ENCODE assay signal across 19 mouse cellular contexts in genomic region chr11:84382450-84382849, GRCm38 (mm10).
DNase-seq lines count a peak whose midpoint lies in the region; ATAC-seq and TF ChIP-seq lines count a peak whose summit lies in the region.
"Had no signal": no experiment of that assay in that cellular context is flagged by ENCODE, and none has a peak within 500 bp of the region (broad histone marks: within the 10 kb centered on the region; RNA-seq: fewer than 3 reads in every experiment).

No protein-coding gene starts in this region.

- no peak for ATAC-seq in hindbrain, embryonic 16.5 days
- ATAC-seq in forebrain, embryonic 14.5 days: peak; percentile 66
- peak; percentile 67; the same call in 1 of the 2 replicates for ATAC-seq in neural tube, embryonic 13.5 days (ENCODE audit: low read depth)

- no peak overlapping the region for H3K4me2 ChIP-seq in hindbrain, embryonic 16.5 days (ENCODE audit: low read length)
- H3K4me2 ChIP-seq in forebrain, embryonic 14.5 days (ENCODE audit: low read length): 0 out of 2 replicates have a peak overlapping the region, but pooled peaks have one; percentile 12
- H3K4me2 ChIP-seq in neural tube, embryonic 13.5 days: peak overlapping the region; percentile 28; the same call in 1 of the 2 replicates
- H3K4me2 ChIP-seq: limb, embryonic 13.5 days; liver, embryonic 15.5 days had no signal

- H3K4me3 ChIP-seq in hindbrain, embryonic 10.5 days: no peak overlapping the region
- H3K4me3 ChIP-seq in hindbrain, embryonic 16.5 days (ENCODE audit: low read length): no peak overlapping the region
- H3K4me3 ChIP-seq in forebrain, embryonic 14.5 days (ENCODE audit: low read depth, low read length): no peak overlapping the region
- no peak overlapping the region for H3K4me3 ChIP-seq in neural tube, embryonic 13.5 days
- H3K4me3 ChIP-seq: heart, adult 2 months; limb, embryonic 13.5 days; liver, embryonic 15.5 days; megakaryocyte, embryonic 14.5 days had no signal

- H3K36me3 ChIP-seq in hindbrain, embryonic 10.5 days: peaks cover 25% of the 10 kb centered on the region
- no peaks in the 10 kb centered on the region for H3K36me3 ChIP-seq in hindbrain, embryonic 16.5 days (ENCODE audit: control insufficient read depth, insufficient read depth, low read length)
- H3K36me3 ChIP-seq in forebrain, embryonic 14.5 days (ENCODE audit: control insufficient read depth, insufficient read depth, low read length): peaks cover 7% of the 10 kb centered on the region
- no peaks in the 10 kb centered on the region for H3K36me3 ChIP-seq in neural tube, embryonic 13.5 days

- peak overlapping the region; percentile 69; the same call in 1 of the 2 replicates for H3K27ac ChIP-seq in hindbrain, embryonic 10.5 days
- H3K27ac ChIP-seq in hindbrain, embryonic 16.5 days (ENCODE audit: low read depth, low read length): no peak overlapping the region
- H3K27ac ChIP-seq in forebrain, embryonic 14.5 days (ENCODE audit: low read depth, low read length): no peak overlapping the region
- peak overlapping the region; percentile 80 for H3K27ac ChIP-seq in neural tube, embryonic 13.5 days (replicated peaks)
- H3K27ac ChIP-seq: heart, adult 2 months; limb, embryonic 13.5 days; liver, embryonic 15.5 days had no signal

- H3K9me3 ChIP-seq in hindbrain, embryonic 10.5 days: no peaks in the 10 kb centered on the region
- no peaks in the 10 kb centered on the region for H3K9me3 ChIP-seq in hindbrain, embryonic 16.5 days (ENCODE audit: control insufficient read depth, low read length)
- no peaks in the 10 kb centered on the region for H3K9me3 ChIP-seq in forebrain, embryonic 14.5 days (replicated peaks; ENCODE audit: control insufficient read depth, low read length)
- no peaks in the 10 kb centered on the region for H3K9me3 ChIP-seq in neural tube, embryonic 13.5 days
- H3K9me3 ChIP-seq: G1E; limb, embryonic 13.5 days; liver, embryonic 15.5 days; megakaryocyte, embryonic 14.5 days had no signal

- WGBS in hindbrain, embryonic 10.5 days: 57% methylated on average over 13 of the region's 13 CpGs
- WGBS in hindbrain, embryonic 16.5 days: 35% methylated on average over 13 of the region's 13 CpGs
- WGBS in forebrain, embryonic 14.5 days: 13% methylated on average over 13 of the region's 13 CpGs
- 24% methylated on average over 13 of the region's 13 CpGs for WGBS in neural tube, embryonic 13.5 days

- no peak for TF ChIP-seq POLR2A in brain, embryonic 14.5 days (IDR thresholded peaks at IDR 0.05; ENCODE audit: borderline replicate concordance, extremely low read depth, insufficient read depth, insufficient read length, poor library complexity, severe bottlenecking)

- H3K27me3 ChIP-seq in hindbrain, embryonic 10.5 days (ENCODE audit: insufficient read depth, poor library complexity, severe bottlenecking): no peaks in the 10 kb centered on the region
- no peaks in the 10 kb centered on the region for H3K27me3 ChIP-seq in hindbrain, embryonic 16.5 days (replicated peaks; ENCODE audit: control insufficient read depth, insufficient read depth, low read length)
- H3K27me3 ChIP-seq in forebrain, embryonic 14.5 days (replicated peaks; ENCODE audit: control insufficient read depth, insufficient read depth, low read length): no peaks in the 10 kb centered on the region
- H3K27me3 ChIP-seq in neural tube, embryonic 13.5 days: no peaks in the 10 kb centered on the region
- H3K27me3 ChIP-seq: limb, embryonic 13.5 days; liver, embryonic 15.5 days; megakaryocyte, embryonic 14.5 days had no signal

- DNase-seq in hindbrain, embryonic 10.5 days (ENCODE audit: low spot score): no peak
- DNase-seq in brain, embryonic 14.5 days (ENCODE audit: low read depth): peak; percentile 69
- peak; percentile 51 for DNase-seq in forebrain, embryonic 14.5 days (ENCODE audit: low spot score)
- no peak for DNase-seq in adrenal gland, postnatal 14 days
- no peak for DNase-seq in right cerebral cortex, postnatal 25 days
- DNase-seq: adrenal gland, postnatal 36 days; cerebellum, adult 9-11 months; heart, adult 2 months; heart, postnatal 10 days; kidney, postnatal 10 days; lung, postnatal 10 days; right cerebral cortex, postnatal 14 days; thymus, postnatal 4 days had no signal

- H3K4me1 ChIP-seq in hindbrain, embryonic 10.5 days (replicated peaks): peaks cover 25% of the 10 kb centered on the region
- peaks cover 3% of the 10 kb centered on the region for H3K4me1 ChIP-seq in hindbrain, embryonic 16.5 days (ENCODE audit: control insufficient read depth, insufficient read depth, low read depth, low read length)
- peaks cover 7% of the 10 kb centered on the region; the same call in 1 of the 2 replicates for H3K4me1 ChIP-seq in forebrain, embryonic 14.5 days (ENCODE audit: control insufficient read depth, insufficient read depth, low read length)
- peaks cover 46% of the 10 kb centered on the region for H3K4me1 ChIP-seq in neural tube, embryonic 13.5 days (replicated peaks)
- H3K4me1 ChIP-seq: liver, embryonic 15.5 days; megakaryocyte, embryonic 14.5 days had no signal

- no peak for TF ChIP-seq CTCF in brain, embryonic 14.5 days (IDR thresholded peaks at IDR 0.05; ENCODE audit: borderline replicate concordance, extremely low read depth, insufficient read depth, insufficient read length)

- H3K9ac ChIP-seq in hindbrain, embryonic 16.5 days (ENCODE audit: low read depth, low read length): no peak overlapping the region
- no peak overlapping the region for H3K9ac ChIP-seq in forebrain, embryonic 14.5 days (ENCODE audit: low read length)
- no peak overlapping the region for H3K9ac ChIP-seq in neural tube, embryonic 13.5 days
- H3K9ac ChIP-seq: limb, embryonic 13.5 days; liver, embryonic 15.5 days had no signal

Comparison
In these comparisons a context has a peak if more than half of its experiments do, and no peak if none do; other contexts are left out.
1. H3K27ac ChIP-seq: peak in hindbrain, embryonic 10.5 days (single experiment) and neural tube, embryonic 13.5 days (single experiment); none in hindbrain, embryonic 16.5 days (single experiment) and forebrain, embryonic 14.5 days (single experiment).
2. DNase-seq: peak in brain, embryonic 14.5 days (single experiment) and forebrain, embryonic 14.5 days (single experiment); none in hindbrain, embryonic 10.5 days (single experiment), adrenal gland, postnatal 14 days (single experiment) and right cerebral cortex, postnatal 25 days (single experiment).